Mouse (Mus musculus) forebrain, embryonic 15.5 days (tissue): Measurements from ENCODE around the gene Sgsm1. TPM values are rescaled to one million over a fixed set of nuclear protein-coding genes. Genes with fewer than 3 reads are reported as not detected.

Source experiments
- ATAC-seq: fragments of 200-750 bp; cut with Nextera tagmentation; replicated peaks from 2 replicates; pipeline ENCODE4 v1.8.0; 2017; ENCODE audit warnings: mild to moderate bottlenecking, moderate TSS enrichment, moderate library complexity
- H3K27ac ChIP-seq: fragments of 300-500 bp; sonication (generic); replicated peaks from 2 replicates; pipeline ENCODE4 v1.5.1; 2015; ENCODE audit warnings: mild to moderate bottlenecking, inconsistent platforms
- H3K27me3 ChIP-seq: fragments of 300-500 bp; sonication (generic); 2 replicates; pipeline ENCODE4 v1.6.1; 2015; ENCODE audit warnings: inconsistent platforms
- H3K36me3 ChIP-seq: fragments of 300-500 bp; sonication (generic); 2 replicates; pipeline ENCODE4 v1.6.1; 2015; ENCODE audit warnings: mild to moderate bottlenecking, inconsistent platforms
- H3K4me1 ChIP-seq: fragments of 300-500 bp; sonication (generic); 2 replicates; pipeline ENCODE4 v1.6.1; 2015; ENCODE audit warnings: inconsistent platforms
- H3K4me2 ChIP-seq: fragments of 300-500 bp; sonication (generic); replicated peaks from 2 replicates; pipeline ENCODE4 v1.6.1; 2015; ENCODE audit warnings: mild to moderate bottlenecking, inconsistent platforms
- H3K4me3 ChIP-seq: fragments of 300-500 bp; sonication (generic); 2 replicates; pipeline ENCODE4 v1.5.1; 2015; ENCODE audit warnings: mild to moderate bottlenecking, inconsistent platforms
- H3K9ac ChIP-seq: fragments of 300-500 bp; sonication (generic); replicated peaks from 2 replicates; pipeline ENCODE4 v1.6.1; 2015; ENCODE audit warnings: mild to moderate bottlenecking, inconsistent platforms
- H3K9me3 ChIP-seq: fragments of 300-500 bp; sonication (generic); 2 replicates; pipeline ENCODE4 v1.6.1; 2016; ENCODE audit warnings: inconsistent platforms
- WGBS: fragments of 180-500 bp; shearing (Covaris S2); methylation state at CpG from one replicate; pipeline ENCODE4 v1.1.7; 2015; ENCODE audit warnings: mixed read lengths; 5-methylcytosine and 5-hydroxymethylcytosine counted together
- polyA plus RNA-seq: library from polyadenylated mRNA; unstranded; fragments of >200 nt; fragmentation: Nextera tagmentation; extraction: Ambion mirVana; gene quantifications from 2 replicates; pipeline ENCODE4 v1.2.1, GENCODE M21; 2015

The Sgsm1 gene
- polyA plus RNA-seq, 1 experiment from 2014 or later = 15.7 TPM

- Histone ChIP-seq H3K36me3 (no peaks in the 10 kb centered on the region), H3K4me1 (peaks cover 17% of the 10 kb centered on the region), H3K27me3 (no peaks in the 10 kb centered on the region), H3K4me2 (no peak overlapping the region), H3K4me3 (no peak overlapping the region), H3K27ac (no peak overlapping the region), H3K9ac (no peak overlapping the region), H3K9me3 (no peaks in the 10 kb centered on the region)
- ATAC-seq = no peak
- WGBS = 89% methylated on average over 10 of the region's 10 CpGs
These were observed 98.3 kb downstream of the Sgsm1 start for GRCm38 (mm10) chr5:113212156-113212835.

DNA sequence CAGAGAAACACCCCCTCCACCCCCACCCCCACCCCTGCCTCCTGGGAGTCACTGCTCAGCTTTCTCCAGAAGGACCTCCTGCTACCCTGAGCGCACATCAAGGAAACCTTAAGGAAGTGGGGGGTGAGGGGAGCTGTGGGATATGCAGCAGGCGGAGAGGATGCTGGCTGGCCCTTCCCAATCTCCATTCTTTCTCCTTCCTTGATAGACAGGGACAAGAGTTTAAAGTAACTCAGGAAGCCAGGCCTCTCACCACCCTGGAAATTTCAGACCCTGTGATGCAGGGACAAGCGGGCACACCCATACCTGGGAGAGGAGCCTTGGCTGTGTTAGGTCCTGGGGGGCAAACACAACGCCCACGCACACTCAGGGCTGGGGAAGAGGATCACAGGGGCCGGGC is 100.3 kb downstream of the Sgsm1 start:
- 0 out of 2 replicates have a peak overlapping the region, but pooled peaks have one; percentile 72 for H3K27ac ChIP-seq
- no peak for ATAC-seq

DNA sequence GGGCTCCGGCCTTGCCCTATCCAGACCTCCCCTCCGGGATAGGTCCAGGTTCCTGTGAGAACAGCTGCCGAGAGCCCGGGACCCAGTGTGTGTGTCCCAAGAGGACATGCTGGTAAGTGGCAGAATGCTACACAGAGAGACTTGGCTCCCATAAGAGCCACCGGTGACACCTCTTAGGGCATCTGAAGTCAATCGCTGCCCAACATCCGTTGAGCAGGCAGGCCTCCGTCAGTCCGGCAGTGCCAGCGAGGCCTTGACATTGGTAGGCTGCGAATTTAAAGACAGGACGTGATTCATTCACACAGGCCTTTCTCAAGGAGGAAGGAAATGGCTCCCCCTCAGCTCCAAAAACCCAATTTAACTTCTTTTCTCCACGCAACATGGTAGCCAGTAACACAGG is 100.7 kb downstream of the Sgsm1 start:
- Histone ChIP-seq H3K9me3 (no peaks in the 10 kb centered on the region), H3K27me3 (no peaks in the 10 kb centered on the region), H3K4me1 (peaks cover 21% of the 10 kb centered on the region), H3K9ac (no peak overlapping the region), H3K27ac (peak overlapping the region; percentile 72; the same call in 1 of the 2 replicates), H3K36me3 (no peaks in the 10 kb centered on the region), H3K4me2 (no peak overlapping the region), H3K4me3 (no peak overlapping the region)
- WGBS = 90% methylated on average over 13 of the region's 13 CpGs
- ATAC-seq = no peak

More for the DNA sequence above, 100.3 kb downstream of the Sgsm1 start:
- Histone ChIP-seq H3K4me3 (no peak overlapping the region), H3K4me1 (peaks cover 21% of the 10 kb centered on the region), H3K27me3 (no peaks in the 10 kb centered on the region), H3K36me3 (no peaks in the 10 kb centered on the region), H3K4me2 (no peak overlapping the region), H3K9ac (no peak overlapping the region), H3K9me3 (no peaks in the 10 kb centered on the region)
- 83% methylated on average over 6 of the region's 6 CpGs for WGBS

DNA sequence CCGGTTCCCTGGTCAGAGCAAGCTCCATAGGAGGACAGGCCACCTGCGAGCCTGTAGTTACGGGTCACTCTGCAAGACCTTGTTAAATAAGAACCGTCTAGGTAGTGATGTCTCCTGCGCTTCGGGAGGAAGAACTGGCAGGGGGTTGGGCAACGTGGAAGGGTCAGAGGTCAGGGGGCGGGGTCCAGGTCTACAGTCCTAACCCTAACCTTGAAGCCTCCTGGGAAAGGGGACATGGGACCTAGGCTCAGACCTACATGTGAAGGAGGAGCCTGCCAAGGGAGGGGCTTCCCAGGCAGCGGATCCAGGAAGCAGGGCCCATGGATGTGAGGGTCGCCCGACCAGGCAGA is 101.2 kb downstream of the Sgsm1 start:
- Histone ChIP-seq H3K4me1 (peaks cover 21% of the 10 kb centered on the region), H3K27ac (peak overlapping the region; percentile 72), H3K9ac (no peak overlapping the region), H3K4me3 (no peak overlapping the region), H3K36me3 (no peaks in the 10 kb centered on the region), H3K27me3 (no peaks in the 10 kb centered on the region), H3K9me3 (no peaks in the 10 kb centered on the region), H3K4me2 (no peak overlapping the region)
- WGBS = 57% methylated on average over 11 of the region's 11 CpGs
- no peak for ATAC-seq

DNA sequence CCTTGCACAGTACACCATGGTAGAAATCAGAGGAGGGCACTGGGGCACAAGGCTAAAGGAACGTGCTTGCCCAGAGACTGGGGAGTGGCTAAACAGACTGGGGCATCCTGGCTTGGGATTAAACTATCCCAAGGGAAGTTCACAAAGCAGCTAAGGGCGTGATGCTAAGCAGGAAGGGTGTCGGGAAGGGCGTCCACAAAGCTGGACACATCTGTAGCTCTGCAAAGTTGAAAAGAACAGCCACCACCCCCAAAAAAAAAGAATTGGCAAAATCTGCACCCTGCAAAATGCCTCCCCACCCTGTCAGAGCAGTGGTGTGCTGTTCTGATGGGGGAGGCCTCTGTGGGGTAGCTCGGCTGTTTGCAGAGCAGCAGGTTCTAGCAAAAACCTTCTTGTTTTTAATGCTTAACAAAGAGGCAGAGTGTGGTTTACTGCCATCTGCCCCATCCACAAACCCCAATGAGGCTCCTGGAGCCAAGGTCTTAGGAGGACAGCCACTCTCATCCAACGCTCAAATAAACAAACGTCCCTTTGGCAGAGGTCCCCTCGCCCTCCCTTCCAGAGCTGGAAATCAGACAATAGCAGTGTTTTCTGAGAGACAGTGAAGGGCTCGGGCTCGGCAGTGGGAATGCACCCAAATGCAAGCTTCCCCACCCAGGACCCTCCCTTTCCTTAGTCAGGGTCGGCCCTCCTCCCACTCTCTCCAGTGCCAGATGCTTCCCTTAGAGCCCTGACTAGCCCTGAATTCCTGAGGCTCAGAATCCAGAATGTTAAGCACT is 101.8 kb downstream of the Sgsm1 start:
- ATAC-seq = peak; percentile 65
- no peak overlapping the region for H3K9ac ChIP-seq
- H3K9me3 ChIP-seq = no peaks in the 10 kb centered on the region
- no peaks in the 10 kb centered on the region for H3K27me3 ChIP-seq
- no peaks in the 10 kb centered on the region for H3K36me3 ChIP-seq
- no peak overlapping the region for H3K4me2 ChIP-seq
- WGBS = 37% methylated on average over 11 of the region's 11 CpGs
- H3K4me3 ChIP-seq = no peak overlapping the region
- peaks cover 21% of the 10 kb centered on the region for H3K4me1 ChIP-seq
- peak overlapping the region; percentile 72 for H3K27ac ChIP-seq

DNA sequence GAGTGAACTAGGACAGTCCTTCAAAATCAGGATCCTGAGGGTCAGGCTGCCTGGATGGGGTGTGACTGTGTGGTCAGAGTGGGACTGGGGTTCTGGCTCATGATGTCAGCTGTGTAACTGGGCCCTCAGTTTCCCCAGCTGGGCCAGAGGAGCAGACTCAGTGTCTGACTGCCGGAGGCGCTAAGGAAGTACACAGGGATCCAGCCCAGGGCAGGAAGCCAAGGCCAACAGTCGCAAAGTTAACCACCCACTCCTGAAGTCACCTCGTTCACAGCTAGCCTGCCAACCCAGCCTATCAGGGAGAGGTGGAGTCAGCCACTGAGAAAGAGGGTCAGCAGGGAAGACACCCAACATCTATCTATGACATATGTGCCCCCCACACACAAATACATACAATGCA is 102.5 kb downstream of the Sgsm1 start:
- Histone ChIP-seq H3K9me3 (no peaks in the 10 kb centered on the region), H3K4me1 (peaks cover 21% of the 10 kb centered on the region), H3K4me3 (no peak overlapping the region), H3K27ac (no peak overlapping the region), H3K9ac (no peak overlapping the region), H3K4me2 (no peak overlapping the region), H3K36me3 (no peaks in the 10 kb centered on the region), H3K27me3 (no peaks in the 10 kb centered on the region)
- 80% methylated on average over 4 of the region's 4 CpGs for WGBS
- no peak for ATAC-seq

GRCm38 (mm10) chr5:113206670-113207352 is 103.8 kb downstream of the Sgsm1 start:
- Histone ChIP-seq H3K4me3 (no peak overlapping the region), H3K9ac (no peak overlapping the region), H3K4me2 (no peak overlapping the region), H3K36me3 (no peaks in the 10 kb centered on the region), H3K27me3 (no peaks in the 10 kb centered on the region), H3K9me3 (no peaks in the 10 kb centered on the region), H3K27ac (no peak overlapping the region), H3K4me1 (peaks cover 21% of the 10 kb centered on the region)
- 60% methylated on average over 9 of the region's 9 CpGs for WGBS
- ATAC-seq = no peak

DNA sequence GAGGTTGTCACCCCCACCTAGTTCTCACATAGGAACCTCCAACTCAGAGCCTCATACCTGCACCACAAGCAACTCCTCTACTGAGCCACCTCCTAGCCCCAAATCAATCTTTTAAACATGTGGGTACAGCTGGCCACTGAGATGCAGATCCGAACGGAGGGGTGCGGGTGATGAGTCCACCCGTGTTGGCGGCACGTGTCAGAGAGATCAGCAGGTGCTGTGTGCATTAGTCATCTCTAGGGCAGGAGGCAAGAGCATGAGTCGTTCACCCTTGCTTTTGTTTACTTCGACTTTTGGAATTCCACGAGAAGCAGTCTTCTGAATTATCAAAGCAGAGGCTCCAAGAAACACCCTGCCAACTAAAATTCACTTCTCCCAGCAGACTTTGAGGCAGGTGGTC is 106.4 kb downstream of the Sgsm1 start:
- Histone ChIP-seq H3K4me1 (peaks cover 16% of the 10 kb centered on the region), H3K27me3 (no peaks in the 10 kb centered on the region), H3K4me3 (no peak overlapping the region), H3K9ac (no peak overlapping the region), H3K4me2 (no peak overlapping the region), H3K27ac (no peak overlapping the region), H3K9me3 (no peaks in the 10 kb centered on the region), H3K36me3 (no peaks in the 10 kb centered on the region)
- no peak for ATAC-seq
- WGBS = 92% methylated on average over 9 of the region's 9 CpGs

DNA sequence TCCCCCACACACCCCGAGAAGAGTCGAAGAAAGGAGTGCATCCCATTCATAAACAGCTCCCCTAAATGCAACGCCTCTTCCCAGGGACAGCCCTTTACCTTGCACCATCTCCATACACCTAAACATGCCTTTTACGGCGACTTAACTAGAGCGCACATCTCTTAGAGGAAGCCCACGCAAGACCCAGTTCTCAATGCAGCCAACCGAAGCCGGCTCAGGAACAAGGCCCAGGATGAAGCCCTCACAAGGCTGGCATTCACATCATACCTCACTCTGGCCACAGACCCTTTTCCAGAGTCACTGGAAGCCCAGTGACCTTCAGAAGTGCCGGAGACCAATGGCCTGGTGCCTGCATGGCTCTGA is 110.8 kb downstream of the Sgsm1 start:
- Histone ChIP-seq H3K27me3 (no peaks in the 10 kb centered on the region), H3K36me3 (no peaks in the 10 kb centered on the region), H3K9ac (no peak overlapping the region), H3K9me3 (no peaks in the 10 kb centered on the region), H3K27ac (no peak overlapping the region), H3K4me1 (peaks cover 13% of the 10 kb centered on the region; the same call in 1 of the 2 replicates), H3K4me2 (no peak overlapping the region), H3K4me3 (no peak overlapping the region)
- 92% methylated on average over 10 of the region's 10 CpGs for WGBS
- no peak for ATAC-seq

DNA sequence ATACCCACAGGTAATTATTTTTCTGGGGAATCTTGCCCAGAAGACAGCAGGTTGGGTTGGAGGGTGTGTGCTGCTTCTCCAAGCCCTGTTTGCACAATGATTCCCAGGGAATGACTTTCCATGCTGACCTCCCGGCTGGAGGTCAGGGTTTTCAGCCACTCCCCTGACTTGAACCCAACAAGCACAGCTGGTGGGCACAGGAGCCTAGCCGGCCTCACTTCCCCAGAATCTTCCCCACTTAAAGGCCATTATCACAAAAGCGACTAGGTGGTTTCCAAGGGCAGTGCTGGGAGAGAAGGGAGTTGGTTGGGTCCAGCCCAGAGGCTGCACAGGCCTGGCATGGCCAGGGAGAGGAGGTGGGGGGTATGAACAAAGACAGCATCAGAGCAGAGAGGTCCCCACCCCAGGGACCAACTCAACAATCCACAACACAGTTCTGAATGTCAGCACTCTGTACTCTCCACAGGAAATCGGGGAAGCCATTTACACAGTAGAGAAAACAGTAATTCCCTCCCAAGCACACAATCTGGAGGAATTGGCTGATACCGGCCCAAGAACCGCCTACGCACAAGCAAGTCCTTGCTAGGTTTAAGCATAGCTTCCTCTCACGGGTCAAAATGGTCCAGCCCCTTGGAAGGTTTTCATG is 111.3 kb downstream of the Sgsm1 start:
- Histone ChIP-seq H3K27ac (no peak overlapping the region), H3K27me3 (no peaks in the 10 kb centered on the region), H3K9me3 (no peaks in the 10 kb centered on the region), H3K9ac (no peak overlapping the region), H3K36me3 (no peaks in the 10 kb centered on the region), H3K4me1 (peaks cover 13% of the 10 kb centered on the region; the same call in 1 of the 2 replicates), H3K4me3 (no peak overlapping the region), H3K4me2 (no peak overlapping the region)
- WGBS = 53% methylated on average over 8 of the region's 8 CpGs
- ATAC-seq = no peak

- H3K4me1 ChIP-seq = peaks cover 16% of the 10 kb centered on the region
- no peaks in the 10 kb centered on the region for H3K36me3 ChIP-seq
- H3K4me3 ChIP-seq = no peak overlapping the region
- no peaks in the 10 kb centered on the region for H3K27me3 ChIP-seq
- H3K4me2 ChIP-seq = no peak overlapping the region
- 67% methylated on average over 9 of the region's 9 CpGs for WGBS
- ATAC-seq = no peak
- no peaks in the 10 kb centered on the region for H3K9me3 ChIP-seq
- H3K9ac ChIP-seq = no peak overlapping the region
- peak overlapping the region; percentile 25 for H3K27ac ChIP-seq
These were observed 113.4 kb downstream of the Sgsm1 start for GRCm38 (mm10) chr5:113196916-113197794.
